Mouse (Mus musculus) MEL (cell line): Measurements from ENCODE around the gene Gm49325. TPM values are rescaled to one million over a fixed set of nuclear protein-coding genes. Genes with fewer than 3 reads are reported as not detected.

Source experiments
- DNase-seq: peaks from one replicate; pipeline ENCODE4 v3.0.0; 2011; ENCODE audit warnings: low read depth, low spot score
- H3K27ac ChIP-seq: 2 replicates; pipeline ENCODE4 v1.5.1; 2012; ENCODE audit warnings: low read depth, mild to moderate bottlenecking, control low read depth, low read length, moderate library complexity; ENCODE audit not compliant: control insufficient read depth
- H3K27me3 ChIP-seq, 2 experiments: fragments of 150-350 bp in 1 of 2; sonication (generic) in 1 of 2; 2 replicates each; pipeline ENCODE4 v1.6.1; 2012; ENCODE audit warnings: low read length in 2 of 2, mild to moderate bottlenecking in 2 of 2, improper control_type of control experiment in 1 of 2, moderate library complexity in 1 of 2; ENCODE audit not compliant: insufficient read depth in 2 of 2, control insufficient read depth in 1 of 2
- H3K36me3 ChIP-seq, 2 experiments: 2 replicates each; pipeline ENCODE4 v1.6.1; 2012 to 2014; ENCODE audit warnings: low read length in 2 of 2, improper control_type of control experiment in 1 of 2, inconsistent platforms in 1 of 2, mild to moderate bottlenecking in 1 of 2; ENCODE audit not compliant: insufficient read depth in 2 of 2, control insufficient read depth in 1 of 2
- H3K4me1 ChIP-seq, 2 experiments: fragments of 150-350 bp in 1 of 2; sonication (generic) in 1 of 2; 2 replicates each; pipeline ENCODE4 v1.6.1; 2012; ENCODE audit warnings: low read length in 2 of 2, improper control_type of control experiment in 1 of 2, mild to moderate bottlenecking in 1 of 2; ENCODE audit not compliant: insufficient read depth in 2 of 2, control insufficient read depth in 1 of 2
- H3K4me3 ChIP-seq, 2 experiments: fragments of 150-350 bp in 1 of 2; sonication (generic) in 1 of 2; 2 replicates each; pipeline ENCODE4 v1.5.1; 2012; ENCODE audit warnings: low read depth in 2 of 2, low read length in 2 of 2, mild to moderate bottlenecking in 2 of 2, moderate library complexity in 2 of 2, control low read depth in 1 of 2, improper control_type of control experiment in 1 of 2; ENCODE audit not compliant: control insufficient read depth in 1 of 2, insufficient read depth in 1 of 2
- H3K79me2 ChIP-seq: 2 replicates; pipeline ENCODE4 v1.6.1; 2012; ENCODE audit warnings: mild to moderate bottlenecking, low read length, moderate library complexity; ENCODE audit not compliant: control insufficient read depth, poor library complexity, insufficient read depth
- H3K9ac ChIP-seq: 2 replicates; pipeline ENCODE4 v1.6.1; 2012; ENCODE audit warnings: low read depth, mild to moderate bottlenecking, control low read depth, low read length, moderate library complexity; ENCODE audit not compliant: control insufficient read depth, poor library complexity, severe bottlenecking
- H3K9me3 ChIP-seq: fragments of 150-350 bp; sonication (generic); replicated peaks from 2 replicates; pipeline ENCODE4 v1.6.1; 2012; ENCODE audit warnings: mild to moderate bottlenecking, low read length, improper control_type of control experiment, moderate library complexity; ENCODE audit not compliant: insufficient read depth
- BHLHE40 ChIP-seq: IDR thresholded peaks from 2 replicates; pipeline ENCODE4 v1.6.1; 2012; ENCODE audit warnings: low read depth, mild to moderate bottlenecking, inconsistent platforms, low read length, improper control_type of control experiment, borderline replicate concordance
- CHD1 ChIP-seq: IDR thresholded peaks from 2 replicates; pipeline ENCODE4 v1.6.1; 2012; ENCODE audit warnings: low read depth, mild to moderate bottlenecking, inconsistent platforms, low read length, improper control_type of control experiment
- CHD2 ChIP-seq: IDR thresholded peaks from 2 replicates; pipeline ENCODE4 v1.6.1; 2011; ENCODE audit warnings: low read length, improper control_type of control experiment
- CTCF ChIP-seq, 3 experiments: IDR thresholded peaks in 2 of 3; conservative IDR thresholded peaks in 1 of 3; 2 replicates each; pipeline ENCODE4 v1.5.1; 2011 to 2012; ENCODE audit warnings: low read length in 3 of 3, low read depth in 2 of 3, mild to moderate bottlenecking in 2 of 3, improper control_type of control experiment in 1 of 3, inconsistent platforms in 1 of 3, mixed read lengths in 1 of 3, moderate library complexity in 1 of 3; ENCODE audit not compliant: control insufficient read depth in 1 of 3, insufficient read depth in 1 of 3, poor library complexity in 1 of 3, severe bottlenecking in 1 of 3
- E2F4 ChIP-seq: IDR thresholded peaks from 2 replicates; pipeline ENCODE4 v1.6.1; 2011; ENCODE audit warnings: low read depth, low read length, improper control_type of control experiment, borderline replicate concordance
- GABPA ChIP-seq: IDR thresholded peaks from 2 replicates; pipeline ENCODE4 v1.6.1; 2012; ENCODE audit warnings: low read depth, mild to moderate bottlenecking, inconsistent platforms, low read length, improper control_type of control experiment, moderate library complexity
- HCFC1 ChIP-seq: IDR thresholded peaks from 2 replicates; pipeline ENCODE4 v1.6.1; 2012; ENCODE audit warnings: low read depth, mild to moderate bottlenecking, inconsistent platforms, low read length, improper control_type of control experiment, moderate library complexity
- JUND ChIP-seq: IDR thresholded peaks from 2 replicates; pipeline ENCODE4 v1.6.1; 2011; ENCODE audit warnings: low read depth, mild to moderate bottlenecking, improper control_type of control experiment, low read length
- MAX ChIP-seq: IDR thresholded peaks from 2 replicates; pipeline ENCODE4 v1.6.1; 2011; ENCODE audit warnings: low read length, improper control_type of control experiment
- MAZ ChIP-seq: IDR thresholded peaks from 2 replicates; pipeline ENCODE4 v1.6.1; 2012; ENCODE audit warnings: low read depth, mild to moderate bottlenecking, inconsistent platforms, low read length, improper control_type of control experiment
- MEF2A ChIP-seq: IDR thresholded peaks from 2 replicates; pipeline ENCODE4 v1.6.1; 2014; ENCODE audit warnings: low read depth, mild to moderate bottlenecking, inconsistent platforms, low read length, improper control_type of control experiment; ENCODE audit not compliant: poor library complexity, insufficient replicate concordance, severe bottlenecking; ENCODE audit errors: extremely low read depth
- MYB ChIP-seq: IDR thresholded peaks from 2 replicates; pipeline ENCODE4 v1.6.1; 2011; ENCODE audit warnings: mild to moderate bottlenecking, low read depth, low read length, improper control_type of control experiment
- NRF1 ChIP-seq: IDR thresholded peaks from 2 replicates; pipeline ENCODE4 v1.6.1; 2014; ENCODE audit warnings: low read depth, mild to moderate bottlenecking, inconsistent platforms, low read length, improper control_type of control experiment, moderate library complexity; ENCODE audit not compliant: poor library complexity, insufficient read depth, severe bottlenecking
- POLR2A ChIP-seq, 2 experiments: IDR thresholded peaks; 2 replicates each; pipeline ENCODE4 v1.6.1; 2011 to 2012; ENCODE audit warnings: low read length in 2 of 2, mild to moderate bottlenecking in 2 of 2, control low read depth in 1 of 2, improper control_type of control experiment in 1 of 2, low read depth in 1 of 2, moderate library complexity in 1 of 2; ENCODE audit not compliant: control insufficient read depth in 1 of 2, insufficient read depth in 1 of 2, poor library complexity in 1 of 2
- POLR2AphosphoS2 ChIP-seq: IDR thresholded peaks from 2 replicates; pipeline ENCODE4 v1.6.1; 2011; ENCODE audit warnings: low read length, improper control_type of control experiment
- RAD21 ChIP-seq: IDR thresholded peaks from 2 replicates; pipeline ENCODE4 v1.6.1; 2011; ENCODE audit warnings: mild to moderate bottlenecking, low read depth, low read length, improper control_type of control experiment
- SIN3A ChIP-seq: IDR thresholded peaks from 2 replicates; pipeline ENCODE4 v1.6.1; 2012; ENCODE audit warnings: low read length, improper control_type of control experiment, inconsistent platforms
- SMC3 ChIP-seq: IDR thresholded peaks from 2 replicates; pipeline ENCODE4 v1.6.1; 2011; ENCODE audit warnings: low read depth, low read length, improper control_type of control experiment
- TAL1 ChIP-seq: IDR thresholded peaks from 2 replicates; pipeline ENCODE4 v1.6.1; 2012; ENCODE audit warnings: mild to moderate bottlenecking, inconsistent platforms, low read length, moderate library complexity, mixed read lengths
- TBP ChIP-seq: IDR thresholded peaks from 2 replicates; pipeline ENCODE4 v1.8.0; 2011; ENCODE audit warnings: low read depth, low read length, improper control_type of control experiment
- TCF12 ChIP-seq: IDR thresholded peaks from 2 replicates; pipeline ENCODE4 v1.6.1; 2014; ENCODE audit warnings: low read depth, mild to moderate bottlenecking, inconsistent platforms, low read length, improper control_type of control experiment, moderate library complexity
- UBTF ChIP-seq: IDR thresholded peaks from 2 replicates; pipeline ENCODE4 v1.6.1; 2012; ENCODE audit warnings: low read depth, mild to moderate bottlenecking, inconsistent platforms, low read length, improper control_type of control experiment, moderate library complexity, borderline replicate concordance; ENCODE audit not compliant: insufficient read depth
- USF1 ChIP-seq: IDR thresholded peaks from 2 replicates; pipeline ENCODE4 v1.6.1; 2014; ENCODE audit warnings: low read depth, mild to moderate bottlenecking, inconsistent platforms, low read length, improper control_type of control experiment, moderate library complexity
- USF2 ChIP-seq, 2 experiments: IDR thresholded peaks; 2 replicates each; pipeline ENCODE4 v1.6.1; 2011 to 2012; ENCODE audit warnings: improper control_type of control experiment in 2 of 2, low read length in 2 of 2, borderline replicate concordance in 1 of 2, inconsistent platforms in 1 of 2, low read depth in 1 of 2, mild to moderate bottlenecking in 1 of 2; ENCODE audit not compliant: insufficient read depth in 1 of 2
- ZKSCAN1 ChIP-seq: IDR thresholded peaks from 2 replicates; pipeline ENCODE4 v1.6.1; 2012; ENCODE audit warnings: low read depth, mild to moderate bottlenecking, inconsistent platforms, low read length, improper control_type of control experiment, moderate library complexity
- ZNF384 ChIP-seq: IDR thresholded peaks from 2 replicates; pipeline ENCODE4 v1.6.1; 2012; ENCODE audit warnings: low read depth, mild to moderate bottlenecking, inconsistent platforms, low read length, improper control_type of control experiment
- polyA plus RNA-seq, 2 experiments: library from polyadenylated mRNA; stranded (reverse) in 1 of 2; unstranded in 1 of 2; fragments of >175 nt in 1 of 2; fragments of >200 nt in 1 of 2; gene quantifications; 2 replicates each; pipeline versions ENCODE4 v1.2.1 to v1.2.4; 2012; ENCODE audit warnings: low replicate concordance in 2 of 2, low read depth in 1 of 2; ENCODE audit not compliant: insufficient read length in 2 of 2, insufficient read depth in 1 of 2, missing spikeins in 1 of 2
- total RNA-seq: library from RNA; depleted of rRNA; stranded (reverse); fragments of 300-350 nt; gene quantifications from 2 replicates; pipeline ENCODE4 v1.2.3, GENCODE M21; 2012

Gm49325 gene
- total and polyA plus RNA-seq, 3 experiments = 1.0 to 3.7 TPM; not detected in 1

DNA sequence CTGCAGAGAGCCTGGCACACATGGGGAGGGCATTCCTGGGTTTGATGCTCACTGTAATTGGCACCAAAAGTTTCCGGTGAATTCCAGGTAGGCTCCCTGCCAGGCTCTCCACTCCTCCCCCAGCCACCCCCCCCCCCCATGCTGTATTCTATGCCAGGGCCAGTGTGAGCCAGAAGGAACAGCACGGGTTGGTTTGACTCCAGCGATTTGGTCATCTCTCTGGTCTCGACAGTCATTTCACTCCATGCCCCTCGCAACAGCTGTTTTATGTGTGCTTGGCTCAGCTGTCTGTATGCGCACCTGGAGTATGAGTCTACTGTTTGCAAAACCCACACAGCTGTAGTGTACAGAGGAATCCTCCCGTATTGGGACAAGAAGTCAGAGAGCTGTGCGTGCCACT, 60.3 kb downstream of the Gm49325 start:
- Histone ChIP-seq H3K9me3 (no peaks in the 10 kb centered on the region), H3K4me3 (no peak overlapping the region), H3K4me1 (peaks cover 0 to 11% of the 10 kb centered on the region in 2 experiments; a peak in 2 of 4 replicates), H3K9ac (no peak overlapping the region), H3K27ac (no peak overlapping the region), H3K79me2 (no peaks in the 10 kb centered on the region), H3K36me3 (peaks cover 0 to 7% of the 10 kb centered on the region in 2 experiments; a peak in 2 of 4 replicates), H3K27me3 (no peaks in the 10 kb centered on the region)
- TF ChIP-seq RAD21 (no peak), MAZ (no peak), MYB (no peak), SIN3A (no peak), MEF2A (no peak), MAX (no peak), HCFC1 (no peak), CHD1 (no peak), TAL1 (no peak), ZNF384 (no peak), E2F4 (no peak), UBTF (no peak), USF1 (no peak), TCF12 (no peak)
- DNase-seq = no peak

DNA sequence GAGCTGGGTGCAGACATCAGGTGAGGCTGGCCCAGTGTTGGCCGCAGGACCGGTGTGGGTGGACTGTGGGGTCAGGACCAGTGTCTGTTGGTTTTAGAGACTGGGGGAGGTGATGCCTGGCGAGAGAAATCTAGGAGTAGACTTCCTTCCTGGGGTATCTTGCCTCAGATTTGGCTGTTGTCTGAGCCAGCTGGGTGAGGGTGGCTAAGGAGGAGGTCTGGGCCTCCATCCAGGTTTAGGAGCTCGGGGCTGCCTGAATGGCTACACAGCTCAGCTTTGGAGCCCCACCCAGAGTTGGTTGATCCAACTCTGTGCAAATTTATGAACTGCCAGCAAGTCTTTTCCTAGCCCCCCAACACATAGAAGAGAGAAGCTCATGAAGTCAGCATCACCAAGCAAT, 61.4 kb downstream of the Gm49325 start:
- TF ChIP-seq UBTF (no peak), E2F4 (no peak), SMC3 (no peak), ZKSCAN1 (no peak), GABPA (no peak), CHD2 (no peak), TAL1 (no peak), POLR2AphosphoS2 (no peak), MYB (no peak), NRF1 (no peak), POLR2A (IDR thresholded peaks at IDR 0.05; ENCODE audit: control insufficient read depth in 1 of 2, insufficient read depth in 1 of 2, low read depth in 1 of 2, low read length in 2 of 2, poor library complexity in 1 of 2) (no peak), MEF2A (no peak), JUND (no peak), HCFC1 (no peak), MAZ (no peak), CTCF (IDR thresholded peaks at IDR 0.05 in 2 of 3, conservative IDR thresholded peaks at IDR 0.05 in 1 of 3; ENCODE audit: control insufficient read depth in 1 of 3, insufficient read depth in 1 of 3, low read depth in 2 of 3, low read length in 3 of 3, poor library complexity in 1 of 3, severe bottlenecking in 1 of 3) (no peak), USF2 (IDR thresholded peaks at IDR 0.05; ENCODE audit: borderline replicate concordance in 1 of 2, insufficient read depth in 1 of 2, low read depth in 1 of 2, low read length in 2 of 2) (no peak), BHLHE40 (no peak), TBP (no peak)
- Histone ChIP-seq H3K27ac (no peak overlapping the region), H3K4me3 (no peak overlapping the region), H3K79me2 (no peaks in the 10 kb centered on the region), H3K9ac (no peak overlapping the region), H3K27me3 (no peaks in the 10 kb centered on the region), H3K9me3 (no peaks in the 10 kb centered on the region), H3K4me1 (peaks cover 0 to 11% of the 10 kb centered on the region in 2 experiments; a peak in 2 of 4 replicates), H3K36me3 (peaks cover 0 to 11% of the 10 kb centered on the region in 2 experiments; a peak in 2 of 4 replicates)
- no peak for DNase-seq
